Mouse (Mus musculus) adrenal gland, adult 8-10 months (tissue): Measurements from ENCODE around the gene Mrps34. TPM values are rescaled to one million over a fixed set of nuclear protein-coding genes. Genes with fewer than 3 reads are reported as not detected.
"Not testable (repeated sequence)": the region's sequence is repeated elsewhere in the genome, so short reads cannot be mapped to it uniquely, and the experiment has no call there.

Experiments used
- DNase-seq: peaks from one replicate; pipeline ENCODE4 v3.0.0; 2022
- total RNA-seq, 4 experiments: library from RNA; stranded (reverse); gene quantifications; 2 replicates each; pipeline ENCODE4 v1.2.4; 2022

Mrps34 gene
- total RNA-seq, 4 experiments from 2014 or later = 120 to 201 (median 138) TPM

DNA sequence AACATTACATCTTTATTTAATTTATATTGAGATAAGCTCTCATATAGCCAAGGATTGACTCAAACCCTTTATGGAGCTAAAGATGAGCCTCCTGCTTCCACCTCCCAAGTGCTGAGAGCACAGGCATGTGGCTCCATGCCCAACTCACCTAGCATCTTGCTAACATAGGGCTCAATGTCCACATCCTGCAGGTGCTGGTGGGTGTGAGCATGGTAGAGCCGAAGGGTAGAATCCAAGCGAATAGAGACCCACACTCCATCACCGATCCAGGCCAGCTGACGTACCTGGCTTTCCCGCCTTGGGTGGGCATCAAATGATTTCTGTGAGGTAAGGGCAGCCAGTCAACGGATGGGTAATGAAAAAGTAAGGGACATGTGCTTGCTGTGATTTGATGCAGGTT, 5.1 kb downstream of the Mrps34 start:
- no peak for DNase-seq

- no peak for DNase-seq
Observed at GRCm38 (mm10) chr17:24902124-24902523, 7.2 kb downstream of the Mrps34 start.

- DNase-seq = no peak
Observed at GRCm38 (mm10) chr17:24902671-24903474, 8.0 kb downstream of the Mrps34 start.

- no peak for DNase-seq
Observed at GRCm38 (mm10) chr17:24903767-24904166, 8.9 kb downstream of the Mrps34 start.

GRCm38 (mm10) chr17:24907591-24907990, 12.7 kb downstream of the Mrps34 start:
- peak; percentile 89 for DNase-seq

GRCm38 (mm10) chr17:24913984-24914383, 19.1 kb downstream of the Mrps34 start:
- DNase-seq = no peak

- DNase-seq = no peak
Observed at GRCm38 (mm10) chr17:24923246-24923645, 28.3 kb downstream of the Mrps34 start.

DNA sequence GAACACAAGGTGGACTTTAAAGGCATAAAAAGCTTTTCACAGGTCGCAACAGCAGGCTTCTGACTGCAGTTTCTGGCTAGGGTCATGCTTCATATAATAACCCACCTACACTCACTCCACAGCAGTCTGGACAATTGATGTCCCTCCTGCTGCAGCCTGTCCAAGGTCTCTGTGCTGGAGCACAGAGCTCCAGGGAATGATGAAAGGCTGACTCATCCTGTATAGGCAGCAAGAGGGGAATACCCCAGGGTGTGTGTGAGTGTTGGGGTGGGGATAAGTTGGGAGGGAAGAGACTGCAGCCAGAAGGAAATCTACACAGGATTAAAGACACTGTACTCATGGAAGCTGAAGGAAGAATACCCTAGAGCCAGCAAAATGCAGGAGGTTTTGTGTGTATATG, 34.6 kb downstream of the Mrps34 start:
- peak; percentile 69 for DNase-seq

DNA sequence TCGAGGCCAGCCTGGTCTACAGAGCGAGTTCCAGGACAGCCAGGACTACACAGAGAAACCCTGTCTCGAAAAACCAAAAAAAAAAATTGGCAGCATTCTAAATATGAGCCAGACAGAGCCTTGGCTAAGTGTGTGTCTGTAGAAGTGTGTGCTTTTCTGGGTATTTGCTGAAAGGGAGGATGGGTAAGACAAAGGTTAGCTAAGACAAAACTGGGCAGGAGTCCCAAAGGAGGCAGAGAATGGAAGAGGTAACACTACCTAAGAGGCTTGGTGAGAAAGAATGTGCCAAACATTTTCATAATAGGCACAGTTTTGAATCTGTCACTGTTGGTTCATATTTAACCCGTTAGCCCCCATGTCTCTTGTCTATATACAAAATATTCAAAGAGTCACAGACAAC, 37.5 kb downstream of the Mrps34 start:
- no peak for DNase-seq

- no peak for DNase-seq
Observed at GRCm38 (mm10) chr17:24933163-24933562, 38.2 kb downstream of the Mrps34 start.

GRCm38 (mm10) chr17:24934926-24935325, 40.0 kb downstream of the Mrps34 start:
- no peak for DNase-seq

- no peak for DNase-seq
Observed at GRCm38 (mm10) chr17:24935666-24936065, 40.8 kb downstream of the Mrps34 start.

GRCm38 (mm10) chr17:24936259-24937237, 41.6 kb downstream of the Mrps34 start, which contains the start of gene Mapk8ip3:
Gene Mapk8ip3, minus strand, starts transcription at chr17:24936977.
- peak; percentile 95 for DNase-seq

GRCm38 (mm10) chr17:24937266-24937665, 42.4 kb downstream of the Mrps34 start:
- DNase-seq = no peak

DNA sequence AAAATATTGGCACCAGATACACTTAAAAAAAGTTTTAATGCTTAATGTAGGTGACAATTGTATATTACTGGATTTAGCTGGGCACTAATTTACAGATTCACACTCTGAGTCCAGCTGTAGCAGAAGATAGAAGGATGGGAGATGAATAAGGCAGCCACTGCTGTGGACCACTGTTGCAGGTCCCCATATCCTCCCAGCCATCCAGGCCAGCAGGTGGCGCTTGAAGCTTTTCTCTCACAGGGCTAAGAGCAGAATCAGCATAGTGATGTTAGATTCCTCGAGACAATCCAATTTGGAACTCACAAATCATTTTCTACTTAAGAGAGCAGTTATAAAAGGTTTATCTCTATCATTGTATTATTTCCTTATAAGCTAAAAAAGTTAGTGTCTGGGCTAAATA, 47.5 kb downstream of the Mrps34 start:
- not testable (repeated sequence) for DNase-seq

- no peak for DNase-seq
Observed at GRCm38 (mm10) chr17:24943036-24943435, 48.1 kb downstream of the Mrps34 start.

GRCm38 (mm10) chr17:24943589-24943988, 48.7 kb downstream of the Mrps34 start:
- not testable (repeated sequence) for DNase-seq

Other genes starting within 250 kb of the Mrps34 start
- gene Slc9a3r2, start 244.8 kb upstream of the Mrps34 start, total RNA-seq = 10 to 100 TPM; 45.9 to 78.6 (median 73.7) TPM
- gene Npw, start 236.7 kb upstream of the Mrps34 start, total RNA-seq = not detected
- gene Zfp598, start 225.4 kb upstream of the Mrps34 start, total RNA-seq = 10 to 100 TPM; 44.9 to 59.4 (median 50.8) TPM
- 1 to 10 TPM; 2.4 to 5.5 (median 3.8) TPM for gene Syngr3, start 205.2 kb upstream of the Mrps34 start, total RNA-seq
- gene Gfer, start 199.0 kb upstream of the Mrps34 start, total RNA-seq = 10 to 100 TPM; 31.7 to 35.6 (median 32.6) TPM
- gene Noxo1, start 198.9 kb upstream of the Mrps34 start, total RNA-seq = 10 to 100 TPM in 1 of 4 experiments, 1 to 10 TPM in 3; 2.8 to 14.8 (median 7.5) TPM
- 10 to 100 TPM; 34.3 to 40.5 (median 38.2) TPM for gene Tbl3, start 187.5 kb upstream of the Mrps34 start, total RNA-seq
- gene Rnf151, start 177.1 kb upstream of the Mrps34 start, total RNA-seq = not detected
- gene Rps2, start 177.0 kb upstream of the Mrps34 start, total RNA-seq = 100 to 1,000 TPM; 571 to 651 (median 615) TPM
- gene Ndufb10, start 170.6 kb upstream of the Mrps34 start, total RNA-seq = 100 to 1,000 TPM; 199 to 268 (median 237) TPM
- under 1 TPM in 1 of 4 experiments, not detected in 3; 0.49 TPM for gene Rpl3l, start 167.3 kb upstream of the Mrps34 start, total RNA-seq
- 10 to 100 TPM; 87.3 to 91.3 (median 89.0) TPM for gene Msrb1, start 158.5 kb upstream of the Mrps34 start, total RNA-seq
- gene Hs3st6, start 142.1 kb upstream of the Mrps34 start, total RNA-seq = 1 to 10 TPM; 1.7 to 2.8 (median 2.4) TPM
- 1 to 10 TPM in 2 of 4 experiments, under 1 TPM in 2; 0.52 to 2.7 (median 1.1) TPM for gene Meiob, start 90.8 kb upstream of the Mrps34 start, total RNA-seq
- 10 to 100 TPM; 81.9 to 99.1 (median 92.7) TPM for gene Hagh, start 55.0 kb upstream of the Mrps34 start, total RNA-seq
- 10 to 100 TPM; 26.4 to 36.0 (median 32.1) TPM for gene Fahd1, start 44.8 kb upstream of the Mrps34 start, total RNA-seq
- gene Igfals, start 29.1 kb upstream of the Mrps34 start, total RNA-seq = 1 to 10 TPM; 2.0 to 5.8 (median 2.7) TPM
- 10 to 100 TPM; 58.9 to 66.0 (median 61.5) TPM for gene Nubp2, start 8.8 kb upstream of the Mrps34 start, total RNA-seq
- gene Spsb3, start 8.5 kb upstream of the Mrps34 start, total RNA-seq = 10 to 100 TPM; 31.5 to 34.0 (median 33.7) TPM
- gene Eme2, start within 50 bp of the Mrps34 start, total RNA-seq = 10 to 100 TPM; 43.6 to 80.7 (median 66.3) TPM
- 100 to 1,000 TPM in 2 of 4 experiments, 10 to 100 TPM in 2; 73.5 to 148 (median 104) TPM for gene Nme3, start 1.4 kb downstream of the Mrps34 start, total RNA-seq
- gene Mapk8ip3, start 41.9 kb downstream of the Mrps34 start, total RNA-seq = 100 to 1,000 TPM in 3 of 4 experiments, 10 to 100 TPM in 1; 96.1 to 271 (median 177) TPM
- 10 to 100 TPM; 28.0 to 38.5 (median 30.7) TPM for gene Jpt2, start 65.6 kb downstream of the Mrps34 start, total RNA-seq
- gene Cramp1l, start 120.7 kb downstream of the Mrps34 start, total RNA-seq = 10 to 100 TPM; 22.0 to 33.2 (median 25.4) TPM
- gene Ift140, start 121.0 kb downstream of the Mrps34 start, total RNA-seq = 10 to 100 TPM; 31.7 to 45.0 (median 38.1) TPM
- gene Tmem204, start 188.5 kb downstream of the Mrps34 start, total RNA-seq = 10 to 100 TPM; 35.3 to 56.0 (median 52.6) TPM
- 10 to 100 TPM; 24.0 to 40.2 (median 29.5) TPM for gene Telo2, start 220.9 kb downstream of the Mrps34 start, total RNA-seq
- gene Ptx4, start 225.6 kb downstream of the Mrps34 start, total RNA-seq = not detected
- gene Clcn7, start 238.3 kb downstream of the Mrps34 start, total RNA-seq = 10 to 100 TPM; 47.4 to 77.7 (median 67.8) TPM